Mouse (Mus musculus): Measurements from ENCODE around the gene Atp6ap1l.
"Not testable (repeated sequence)": the region's sequence is repeated elsewhere in the genome, so short reads cannot be mapped to it uniquely, and the experiment has no call there.

- not testable (repeated sequence) for TF ChIP-seq POLR2A (IDR thresholded peaks at IDR 0.05; ENCODE audit: borderline replicate concordance, extremely low read depth, low read depth, low read length); CTCF (IDR thresholded peaks at IDR 0.05; ENCODE audit: insufficient read depth, low read length)
Measured at GRCm38 (mm10) chr13:90923617-90924016, 18.5 kb upstream of the Atp6ap1l start.
